Comparison of ENCODE assay signal across 11 mouse cellular contexts in the genomic region with DNA sequence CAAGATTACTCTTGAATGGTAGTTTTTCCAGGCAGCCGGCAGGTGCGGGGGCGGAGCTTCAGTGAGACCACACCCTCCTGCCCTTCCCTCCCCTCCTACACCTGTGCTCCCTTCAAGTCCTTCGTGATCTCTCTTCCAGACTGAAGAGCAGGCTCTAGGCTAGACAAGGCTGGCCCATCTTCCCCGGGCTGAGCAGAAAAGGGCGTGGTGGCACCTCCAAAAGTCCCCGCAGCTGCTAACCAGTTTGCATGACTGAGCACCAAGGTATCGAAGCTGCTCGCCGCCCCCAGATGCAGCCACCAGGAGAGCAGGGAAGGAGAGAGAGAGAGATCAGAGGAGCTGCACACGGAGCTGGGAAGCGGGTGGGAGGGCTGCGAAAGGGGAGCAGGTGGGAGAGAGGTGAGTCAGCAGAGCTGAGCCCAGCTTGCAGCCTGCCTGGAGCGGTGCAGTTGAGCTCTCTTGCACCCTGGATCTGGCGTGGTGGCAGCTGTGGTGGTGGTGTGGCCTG. TPM values are rescaled to one million over a fixed set of nuclear protein-coding genes. Genes with fewer than 3 reads are reported as not detected.
A peak's percentile ranks its signal among the peaks of the same experiment; 100 is the strongest.
DNase-seq lines count a peak whose midpoint lies in the region; ATAC-seq and TF ChIP-seq lines count a peak whose summit lies in the region.
"Had no signal": no experiment of that assay in that cellular context is flagged by ENCODE, and none has a peak within 500 bp of the region (broad histone marks: within the 10 kb centered on the region; RNA-seq: fewer than 3 reads in every experiment).

No protein-coding gene starts in this region.

- H3K4me1 ChIP-seq in stomach, embryonic 16.5 days (ENCODE audit: control insufficient read depth, insufficient read depth, low read length): 0 out of 2 replicates have a peak, but pooled peaks cover 3% of the 10 kb centered on the region
- H3K4me1 ChIP-seq in thymus, adult 2 months (replicated peaks; ENCODE audit: control insufficient read depth, insufficient read depth, low read length): no peaks in the 10 kb centered on the region
- H3K4me1 ChIP-seq: limb, embryonic 12.5 days; neural tube, embryonic 12.5 days had no signal

- ATAC-seq in stomach, embryonic 16.5 days (ENCODE audit: insufficient read depth, low FRiP score): peak; percentile 41; the same call in 1 of the 2 replicates
- ATAC-seq in cerebellum, adult (ENCODE audit: insufficient number of reproducible peaks, low FRiP score, low TSS enrichment): no peak
- ATAC-seq: hindbrain, postnatal 0 days had no signal

- 10% methylated on average over 15 of the region's 15 CpGs for WGBS in stomach, embryonic 16.5 days
- WGBS in thymus, adult 2 months: 30% methylated on average over 15 of the region's 15 CpGs

- peaks cover 3% of the 10 kb centered on the region; the same call in 1 of the 2 replicates for H3K27me3 ChIP-seq in stomach, embryonic 16.5 days (ENCODE audit: control insufficient read depth, insufficient read depth, low read length)
- no peaks in the 10 kb centered on the region; the same call in 1 of the 2 replicates for H3K27me3 ChIP-seq in thymus, adult 2 months (ENCODE audit: control insufficient read depth, insufficient read depth, low read length)

- no peaks in the 10 kb centered on the region for H3K36me3 ChIP-seq in stomach, embryonic 16.5 days (ENCODE audit: control insufficient read depth, insufficient read depth, low read length)
- no peaks in the 10 kb centered on the region for H3K36me3 ChIP-seq in thymus, adult 2 months (ENCODE audit: control insufficient read depth, insufficient read depth, low read length)
- H3K36me3 ChIP-seq: limb, embryonic 12.5 days; neural tube, embryonic 12.5 days had no signal

- TF ChIP-seq CTCF in thymus, adult 2 months (IDR thresholded peaks at IDR 0.05; ENCODE audit: borderline replicate concordance, control insufficient read depth, extremely low read depth, insufficient read depth, low read length, poor library complexity): no peak

- DNase-seq in frontal cortex, postnatal 36 days (ENCODE audit: low spot score in 2 of 2): peak; percentile 72 to 73
- no peak for DNase-seq in frontal cortex, postnatal 14 days (ENCODE audit: low spot score in 2 of 2)
- DNase-seq in retina, postnatal 1 day: peak; percentile 27
- DNase-seq in retina, embryonic 14.5 days (ENCODE audit: low spot score): no peak
- peak; percentile 77 to 80 for DNase-seq in left cerebral cortex, adult 9 months (ENCODE audit: low spot score in 2 of 2)
- DNase-seq in thymus, adult 2 months: no peak

- H3K4me3 ChIP-seq in stomach, embryonic 16.5 days (replicated peaks; ENCODE audit: low read length): no peak overlapping the region
- no peak overlapping the region for H3K4me3 ChIP-seq in thymus, adult 2 months (ENCODE audit: control insufficient read depth, insufficient read depth, low read length)
- H3K4me3 ChIP-seq: limb, embryonic 12.5 days; neural tube, embryonic 12.5 days had no signal

- no peak overlapping the region for H3K27ac ChIP-seq in stomach, embryonic 16.5 days (ENCODE audit: low read length)
- no peak overlapping the region for H3K27ac ChIP-seq in thymus, adult 2 months (ENCODE audit: control insufficient read depth, insufficient read depth, low read length)
- H3K27ac ChIP-seq: hindbrain, postnatal 0 days; limb, embryonic 12.5 days; neural tube, embryonic 12.5 days had no signal

- no peak for TF ChIP-seq POLR2A in thymus, adult 2 months (IDR thresholded peaks at IDR 0.05; ENCODE audit: control insufficient read depth, extremely low read depth, insufficient read depth, low read length, poor library complexity)

- no peak overlapping the region for H3K4me2 ChIP-seq in stomach, embryonic 16.5 days (ENCODE audit: low read depth, low read length)
- H3K4me2 ChIP-seq: limb, embryonic 12.5 days; neural tube, embryonic 12.5 days had no signal

- no peaks in the 10 kb centered on the region for H3K9me3 ChIP-seq in stomach, embryonic 16.5 days (replicated peaks; ENCODE audit: control insufficient read depth, low read length)
- H3K9me3 ChIP-seq: limb, embryonic 12.5 days; neural tube, embryonic 12.5 days had no signal

- H3K9ac ChIP-seq in stomach, embryonic 16.5 days (ENCODE audit: low read length): no peak overlapping the region
- H3K9ac ChIP-seq: limb, embryonic 12.5 days; neural tube, embryonic 12.5 days had no signal

RNA-seq across cellular contexts. Expression of a gene that starts 23.8 kb away (rescaled TPM):
- not detected in 2 replicates for polyA plus RNA-seq in stomach, embryonic 16.5 days (2015; fragmentation: Nextera tagmentation; extraction: Ambion mirVana)
- not detected in 2 replicates for polyA plus RNA-seq in thymus, adult 2 months (2012; rRNA removed)
- polyA plus RNA-seq: hindbrain, postnatal 0 days; limb, embryonic 12.5 days; neural tube, embryonic 12.5 days had no signal

RNA-seq across cellular contexts. Expression of a gene that starts 25.9 kb away (rescaled TPM):
- polyA plus RNA-seq in stomach, embryonic 16.5 days (2015; fragmentation: Nextera tagmentation; extraction: Ambion mirVana): 34.5 and 35.0 TPM in 2 replicates
- polyA plus RNA-seq in thymus, adult 2 months (2012; rRNA removed): 155 and 173 TPM in 2 replicates

RNA-seq across cellular contexts. Expression of a gene that starts 35.0 kb away (rescaled TPM):
- 109 and 111 TPM in 2 replicates for polyA plus RNA-seq in stomach, embryonic 16.5 days (2015; fragmentation: Nextera tagmentation; extraction: Ambion mirVana)
- 2.0 and 3.4 TPM in 2 replicates for polyA plus RNA-seq in thymus, adult 2 months (2012; rRNA removed)

Comparison
In these comparisons a context has a peak if more than half of its experiments do, and no peak if none do; other contexts are left out.
1. DNase-seq: peak in frontal cortex, postnatal 36 days (2 of 2), retina, postnatal 1 day (single experiment) and left cerebral cortex, adult 9 months (2 of 2); none in frontal cortex, postnatal 14 days (0 of 2), retina, embryonic 14.5 days (single experiment) and thymus, adult 2 months (single experiment).
2. RNA of a gene that starts 35.0 kb away (polyA plus RNA-seq): 109 to 111 TPM in stomach, embryonic 16.5 days; 2.0 to 3.4 TPM in thymus, adult 2 months; every median in the first group is over 10 times any median in the second.